Mouse (Mus musculus) neural tube, embryonic 12.5 days (tissue): Measurements from ENCODE around the gene Zfp408. TPM values are rescaled to one million over a fixed set of nuclear protein-coding genes. Genes with fewer than 3 reads are reported as not detected.

Source experiments
- ATAC-seq: fragments of 200-750 bp; cut with Nextera tagmentation; 2 replicates; pipeline ENCODE4 v1.8.0; 2017; ENCODE audit warnings: low read depth, mild to moderate bottlenecking, moderate TSS enrichment, moderate library complexity; ENCODE audit not compliant: low FRiP score
- H3K27ac ChIP-seq: fragments of 300-500 bp; sonication (generic); 2 replicates; pipeline ENCODE4 v1.5.1; 2016
- H3K27me3 ChIP-seq: fragments of 300-500 bp; sonication (generic); replicated peaks from 2 replicates; pipeline ENCODE4 v1.6.1; 2016; ENCODE audit warnings: mild to moderate bottlenecking
- H3K36me3 ChIP-seq: fragments of 300-500 bp; sonication (generic); 2 replicates; pipeline ENCODE4 v1.6.1; 2016; ENCODE audit warnings: mild to moderate bottlenecking
- H3K4me1 ChIP-seq: fragments of 300-500 bp; sonication (generic); 2 replicates; pipeline ENCODE4 v1.6.1; 2016
- H3K4me2 ChIP-seq: fragments of 300-500 bp; sonication (generic); replicated peaks from 2 replicates; pipeline ENCODE4 v1.6.1; 2016; ENCODE audit warnings: mild to moderate bottlenecking
- H3K4me3 ChIP-seq: fragments of 300-500 bp; sonication (generic); 2 replicates; pipeline ENCODE4 v1.5.1; 2016
- H3K9ac ChIP-seq: fragments of 300-500 bp; sonication (generic); 2 replicates; pipeline ENCODE4 v1.6.1; 2016; ENCODE audit warnings: mild to moderate bottlenecking
- H3K9me3 ChIP-seq: fragments of 300-500 bp; sonication (generic); 2 replicates; pipeline ENCODE4 v1.6.1; 2016; ENCODE audit warnings: mild to moderate bottlenecking
- WGBS: fragments of 180-500 bp; shearing (Covaris S2); methylation state at CpG from one replicate; pipeline ENCODE4 v1.1.7; 2016; 5-methylcytosine and 5-hydroxymethylcytosine counted together
- polyA plus RNA-seq: library from polyadenylated mRNA; unstranded; fragments of >200 nt; fragmentation: Nextera tagmentation; extraction: Ambion mirVana; gene quantifications from 2 replicates; pipeline ENCODE4 v1.2.1, GENCODE M21; 2016

The Zfp408 gene
- polyA plus RNA-seq, 1 experiment from 2014 or later: 11.5 TPM

DNA sequence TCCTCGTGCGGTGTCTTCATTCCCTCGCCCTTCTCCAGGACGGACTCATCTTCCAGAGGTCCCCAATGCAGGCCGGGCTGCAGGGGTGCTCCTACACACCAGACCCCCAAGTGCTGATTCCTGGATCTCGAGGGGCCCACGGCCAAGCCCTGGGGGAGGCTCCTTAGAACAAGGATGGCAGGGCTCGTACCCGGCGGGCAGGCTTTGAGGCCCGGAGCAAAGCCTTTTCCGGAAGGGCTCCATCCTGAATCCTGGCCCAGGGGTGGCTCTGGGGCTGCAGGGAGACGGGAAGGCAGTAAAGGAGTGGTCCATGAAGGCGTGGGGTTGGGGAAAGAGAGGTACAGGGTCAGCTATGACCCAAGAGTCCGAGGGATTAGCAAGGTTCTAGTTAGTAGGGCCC, 439 bp downstream of the Zfp408 start:
- Histone ChIP-seq H3K9me3 (no peaks in the 10 kb centered on the region), H3K27ac (no peak overlapping the region), H3K4me3 (peak overlapping the region; percentile 87), H3K27me3 (no peaks in the 10 kb centered on the region), H3K9ac (peak overlapping the region; percentile 93), H3K36me3 (peaks cover 47% of the 10 kb centered on the region), H3K4me2 (peak overlapping the region; percentile 96), H3K4me1 (peaks cover 28% of the 10 kb centered on the region)
- no peak for ATAC-seq
- WGBS: 4% methylated on average over 15 of the region's 15 CpGs

DNA sequence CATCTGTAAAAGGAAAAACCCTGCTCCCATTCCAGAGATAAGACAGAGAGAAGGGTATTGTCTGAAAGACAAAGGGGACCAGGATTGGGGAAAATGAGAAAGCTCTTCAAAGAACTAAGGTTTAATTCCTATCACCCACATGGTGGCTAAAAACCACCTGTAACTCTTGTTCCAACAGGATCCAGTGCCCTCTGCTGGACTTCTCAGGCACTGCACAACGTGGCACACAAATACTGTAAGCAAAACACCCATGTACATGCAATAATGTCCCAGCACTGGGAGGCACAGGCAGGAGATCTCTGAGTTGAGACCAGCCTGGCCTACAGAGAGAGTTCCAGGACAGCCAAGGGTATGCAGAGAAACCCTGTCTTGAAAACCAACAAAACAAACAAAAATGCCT, 2.9 kb downstream of the Zfp408 start:
- Histone ChIP-seq H3K9ac (no peak overlapping the region), H3K27me3 (no peaks in the 10 kb centered on the region), H3K4me3 (no peak overlapping the region), H3K9me3 (no peaks in the 10 kb centered on the region), H3K4me2 (no peak overlapping the region), H3K36me3 (peaks cover 56% of the 10 kb centered on the region), H3K27ac (no peak overlapping the region), H3K4me1 (peaks cover 18% of the 10 kb centered on the region)
- 30% methylated on average over 1 of the region's 1 CpGs for WGBS
- ATAC-seq: no peak

DNA sequence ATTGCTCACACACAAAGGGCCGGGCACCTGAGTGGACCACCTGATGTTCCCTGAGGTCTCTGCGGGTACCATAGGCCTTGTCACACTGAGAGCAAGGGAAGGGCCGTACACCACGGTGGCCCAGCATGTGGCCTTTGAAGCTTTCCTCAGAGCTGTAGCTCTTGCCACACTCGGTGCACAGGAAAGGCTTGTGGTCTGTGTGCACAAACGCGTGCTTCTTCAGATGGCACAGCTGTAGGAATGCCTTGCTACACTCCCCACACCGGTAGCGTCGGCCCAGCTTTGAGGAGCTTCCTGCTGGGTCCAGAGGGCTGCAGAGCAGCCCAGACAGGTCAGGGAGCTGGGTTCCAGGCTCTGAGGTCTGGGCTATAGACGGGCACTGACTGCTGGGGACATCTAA, 3.8 kb downstream of the Zfp408 start:
- Histone ChIP-seq H3K4me3 (no peak overlapping the region), H3K9ac (no peak overlapping the region), H3K36me3 (peaks cover 56% of the 10 kb centered on the region), H3K9me3 (no peaks in the 10 kb centered on the region), H3K27ac (no peak overlapping the region), H3K4me1 (peaks cover 13% of the 10 kb centered on the region), H3K4me2 (no peak overlapping the region), H3K27me3 (no peaks in the 10 kb centered on the region)
- ATAC-seq: no peak
- 95% methylated on average over 11 of the region's 11 CpGs for WGBS

DNA sequence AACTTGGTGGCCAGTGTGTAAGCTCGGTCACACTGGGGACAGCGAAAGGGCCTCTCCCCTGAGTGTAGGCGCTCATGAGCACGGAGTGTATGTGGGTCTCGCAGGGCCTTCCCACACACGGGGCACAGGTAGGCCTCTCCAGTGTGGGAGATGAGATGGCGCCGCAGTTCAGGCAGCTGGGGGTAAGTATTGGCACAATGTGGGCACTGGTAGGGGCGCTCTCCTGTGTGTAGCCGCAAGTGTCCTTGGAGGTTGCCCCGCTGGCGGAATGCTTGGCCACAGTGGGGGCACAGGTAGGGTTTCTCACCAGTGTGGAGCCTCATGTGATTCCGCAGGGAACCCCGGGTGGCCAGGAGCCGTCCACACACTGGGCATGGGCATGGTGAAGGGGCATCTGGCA, 4.2 kb downstream of the Zfp408 start:
- H3K27ac ChIP-seq: no peak overlapping the region
- H3K9ac ChIP-seq: no peak overlapping the region
- 96% methylated on average over 15 of the region's 15 CpGs for WGBS
- ATAC-seq: no peak
- peaks cover 56% of the 10 kb centered on the region for H3K36me3 ChIP-seq
- H3K4me3 ChIP-seq: no peak overlapping the region
- peaks cover 9% of the 10 kb centered on the region for H3K4me1 ChIP-seq
- H3K4me2 ChIP-seq: no peak overlapping the region
- H3K9me3 ChIP-seq: no peaks in the 10 kb centered on the region
- H3K27me3 ChIP-seq: no peaks in the 10 kb centered on the region

DNA sequence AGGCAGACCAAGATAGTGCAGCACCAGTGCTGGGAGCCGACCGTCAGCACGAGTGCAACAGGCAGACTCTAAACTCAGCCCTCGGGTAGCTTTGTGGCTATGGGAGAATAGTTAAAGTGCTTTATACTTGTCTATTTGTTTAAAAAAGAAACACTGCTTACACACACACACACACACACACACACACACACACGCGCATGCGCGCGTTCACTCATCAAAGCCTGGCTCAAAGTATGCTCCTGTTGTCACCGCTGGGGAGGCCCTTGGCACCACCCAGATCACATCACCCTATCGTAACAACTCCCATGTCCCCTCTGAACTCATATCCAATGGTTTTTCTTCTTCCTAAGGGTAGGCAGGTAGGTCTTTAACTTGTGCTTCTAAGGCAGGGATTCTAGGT, 5.6 kb downstream of the Zfp408 start:
- WGBS: 97% methylated on average over 11 of the region's 11 CpGs
- Histone ChIP-seq H3K27me3 (no peaks in the 10 kb centered on the region), H3K9ac (no peak overlapping the region), H3K4me1 (peaks cover 7% of the 10 kb centered on the region), H3K27ac (no peak overlapping the region), H3K36me3 (peaks cover 56% of the 10 kb centered on the region), H3K9me3 (no peaks in the 10 kb centered on the region), H3K4me3 (no peak overlapping the region), H3K4me2 (no peak overlapping the region)
- ATAC-seq: no peak

DNA sequence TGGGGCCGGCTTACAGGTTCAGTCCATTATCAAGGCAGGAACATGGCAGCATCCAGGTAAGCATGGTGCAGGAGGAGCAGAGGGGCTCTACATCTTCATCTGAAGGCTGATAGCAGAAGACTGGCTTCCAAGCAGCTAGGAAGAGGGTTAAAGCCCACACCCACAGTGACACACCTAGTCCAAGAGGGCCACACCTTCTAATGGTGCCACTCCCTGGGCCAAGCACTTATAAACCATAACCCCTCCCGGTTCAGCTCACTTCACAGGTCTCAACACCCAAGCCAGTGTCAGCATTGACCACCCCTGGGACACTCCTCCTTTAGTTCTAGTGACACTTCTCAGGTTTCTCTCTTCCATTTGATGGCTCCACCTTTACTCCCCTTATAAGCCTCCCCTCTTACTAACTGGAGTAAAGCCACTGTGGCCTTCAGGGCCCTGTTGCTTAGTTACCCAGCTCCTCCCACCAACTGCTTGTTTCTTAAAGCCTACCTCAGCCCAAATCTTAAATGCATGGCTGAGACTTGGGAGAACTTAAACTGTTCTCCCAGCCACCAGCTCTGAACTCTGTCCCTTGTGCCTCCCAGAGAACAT, 6.7 kb downstream of the Zfp408 start:
- 89% methylated on average over 2 of the region's 2 CpGs for WGBS
- Histone ChIP-seq H3K27ac (no peak overlapping the region), H3K4me3 (no peak overlapping the region), H3K4me1 (no peaks in the 10 kb centered on the region), H3K9me3 (no peaks in the 10 kb centered on the region), H3K27me3 (no peaks in the 10 kb centered on the region), H3K36me3 (peaks cover 55% of the 10 kb centered on the region), H3K4me2 (no peak overlapping the region), H3K9ac (no peak overlapping the region)
- ATAC-seq: no peak

DNA sequence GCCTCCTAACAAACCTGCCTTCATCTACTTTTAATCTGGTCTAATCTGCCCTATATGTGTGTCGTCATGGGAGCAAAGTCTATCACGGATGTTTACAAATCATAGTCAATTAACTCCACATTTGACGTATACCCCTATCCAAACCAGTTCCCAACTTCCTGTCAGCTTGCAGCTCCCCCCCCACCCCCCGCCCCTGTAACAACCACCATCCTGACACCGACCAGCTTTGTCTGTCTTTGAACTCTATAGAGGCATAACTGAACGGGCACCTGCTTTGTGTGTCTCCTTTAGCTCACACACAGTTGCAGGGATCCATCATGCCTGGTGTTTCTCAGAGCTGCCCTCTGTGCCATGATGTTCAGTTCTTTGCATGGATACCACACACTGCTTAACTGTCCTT, 10.7 kb downstream of the Zfp408 start:
- no peak overlapping the region for H3K4me3 ChIP-seq
- H3K4me2 ChIP-seq: no peak overlapping the region
- H3K36me3 ChIP-seq: peaks cover 15% of the 10 kb centered on the region
- no peaks in the 10 kb centered on the region for H3K4me1 ChIP-seq
- WGBS: 86% methylated on average over 6 of the region's 6 CpGs
- no peak for ATAC-seq
- no peaks in the 10 kb centered on the region for H3K27me3 ChIP-seq
- H3K27ac ChIP-seq: no peak overlapping the region
- no peak overlapping the region for H3K9ac ChIP-seq
- no peaks in the 10 kb centered on the region for H3K9me3 ChIP-seq

DNA sequence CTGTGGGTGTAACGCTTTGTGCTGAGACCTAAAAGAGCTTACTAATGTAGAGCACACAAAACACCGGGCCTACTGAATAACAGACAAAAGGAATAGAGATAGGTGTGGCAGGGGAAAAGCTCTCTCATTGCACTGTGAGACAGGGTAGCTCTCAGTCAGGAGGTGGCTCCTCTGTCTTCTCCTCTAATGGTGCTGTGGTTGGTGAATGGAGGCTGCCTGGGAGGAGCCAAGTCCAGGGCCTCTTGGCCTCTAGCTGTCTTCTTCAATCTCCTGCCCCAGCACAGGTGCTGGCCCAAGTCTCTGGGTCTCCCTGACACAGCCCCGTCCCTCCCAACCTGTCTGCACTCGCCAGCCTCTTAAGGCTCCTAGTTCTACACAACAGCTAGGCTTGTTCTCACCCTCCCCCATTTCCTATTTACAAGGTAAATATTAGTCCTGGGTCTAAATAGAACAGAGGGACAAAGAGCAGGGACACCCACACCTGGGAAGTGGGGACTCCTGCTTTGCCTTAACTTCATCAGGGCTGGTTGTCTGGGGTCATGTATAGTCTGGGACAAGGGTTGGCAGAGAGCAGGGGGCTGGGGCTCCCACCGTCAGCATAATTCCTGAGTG, 12.8 kb downstream of the Zfp408 start:
- WGBS: 82% methylated on average over 5 of the region's 5 CpGs
- Histone ChIP-seq H3K4me1 (no peaks in the 10 kb centered on the region), H3K27ac (no peak overlapping the region), H3K9ac (no peak overlapping the region), H3K4me2 (no peak overlapping the region), H3K4me3 (no peak overlapping the region), H3K27me3 (no peaks in the 10 kb centered on the region), H3K36me3 (no peaks in the 10 kb centered on the region), H3K9me3 (no peaks in the 10 kb centered on the region)
- no peak for ATAC-seq

DNA sequence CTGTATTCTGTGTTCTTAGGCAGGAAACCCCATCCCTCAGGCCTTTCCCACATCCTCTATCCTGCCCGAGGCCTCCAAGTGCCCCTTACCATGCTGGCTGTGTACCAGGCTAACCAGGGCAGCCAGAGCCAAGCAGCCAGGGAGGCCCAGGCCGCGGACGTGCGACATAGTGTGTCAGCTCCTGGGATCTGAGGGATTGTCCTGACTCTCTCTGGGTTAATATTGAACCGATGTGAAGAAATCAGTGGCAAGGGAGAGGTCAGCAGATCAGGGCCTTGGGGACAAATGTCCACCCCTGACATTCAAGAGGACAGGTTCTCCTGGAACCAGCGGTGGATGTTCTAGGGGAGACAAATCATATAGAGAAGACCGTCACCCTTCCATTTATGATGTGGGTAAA, 13.4 kb downstream of the Zfp408 start, which contains the start of gene F2:
F2 (minus strand) TSS at position 186 of the 400 bp plus-strand sequence.
- Histone ChIP-seq H3K4me2 (no peak within 1 kb of the TSS), H3K27me3 (no peaks in the 10 kb centered on the region), H3K4me1 (no peaks in the 10 kb centered on the region), H3K9me3 (no peaks in the 10 kb centered on the region), H3K36me3 (no peaks in the 10 kb centered on the region), H3K9ac (no peak within 1 kb of the TSS), H3K4me3 (no peak within 1 kb of the TSS), H3K27ac (no peak within 1 kb of the TSS)
- ATAC-seq: no peak
- 91% methylated on average over 8 of the region's 8 CpGs for WGBS

DNA sequence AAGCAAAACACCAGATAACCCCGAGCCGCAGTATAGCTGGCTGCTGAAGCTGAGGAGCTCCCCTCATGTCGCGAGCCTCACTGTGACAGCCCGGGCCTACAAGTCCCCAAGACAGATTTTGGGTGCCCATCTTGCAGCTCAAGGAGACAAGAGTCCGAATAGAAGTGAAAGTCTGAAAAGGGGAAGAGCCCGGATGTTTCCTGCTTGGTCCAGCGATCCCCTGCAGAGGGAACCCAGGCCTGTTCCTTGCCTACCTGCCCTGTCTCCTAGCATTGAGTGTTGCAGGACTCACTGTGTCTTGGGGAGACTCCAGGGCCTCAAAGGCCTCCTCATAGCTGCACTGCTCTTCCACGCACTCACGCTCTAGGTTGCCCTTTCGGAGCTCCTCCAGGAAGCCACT, 14.1 kb downstream of the Zfp408 start:
- Histone ChIP-seq H3K36me3 (no peaks in the 10 kb centered on the region), H3K4me1 (no peaks in the 10 kb centered on the region), H3K4me3 (no peak overlapping the region), H3K27ac (no peak overlapping the region), H3K4me2 (no peak overlapping the region), H3K27me3 (no peaks in the 10 kb centered on the region), H3K9ac (no peak overlapping the region), H3K9me3 (no peaks in the 10 kb centered on the region)
- 85% methylated on average over 11 of the region's 11 CpGs for WGBS
- ATAC-seq: no peak

DNA sequence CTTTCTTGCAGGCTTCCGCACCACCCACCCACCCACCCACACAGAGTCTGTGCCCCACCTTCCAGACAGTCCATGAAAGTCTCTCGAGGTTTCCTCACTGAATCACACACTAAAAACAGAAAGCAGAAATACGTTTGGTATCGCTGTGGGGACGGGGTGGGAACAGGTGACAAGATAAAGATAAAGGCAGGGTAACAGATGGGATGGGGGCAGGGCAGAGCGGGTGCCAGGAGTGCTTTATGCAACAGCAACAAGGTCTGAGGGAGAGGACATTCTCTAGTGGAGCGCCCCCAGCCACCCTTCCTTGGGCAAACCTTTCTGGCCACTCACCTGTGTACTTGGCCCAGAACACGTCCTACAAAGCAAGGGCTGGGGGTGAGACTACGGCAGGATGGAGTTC, 14.8 kb downstream of the Zfp408 start:
- Histone ChIP-seq H3K27ac (no peak overlapping the region), H3K9me3 (no peaks in the 10 kb centered on the region), H3K9ac (no peak overlapping the region), H3K27me3 (no peaks in the 10 kb centered on the region), H3K4me3 (no peak overlapping the region), H3K36me3 (no peaks in the 10 kb centered on the region), H3K4me1 (no peaks in the 10 kb centered on the region), H3K4me2 (no peak overlapping the region)
- WGBS: 86% methylated on average over 9 of the region's 9 CpGs
- no peak for ATAC-seq

DNA sequence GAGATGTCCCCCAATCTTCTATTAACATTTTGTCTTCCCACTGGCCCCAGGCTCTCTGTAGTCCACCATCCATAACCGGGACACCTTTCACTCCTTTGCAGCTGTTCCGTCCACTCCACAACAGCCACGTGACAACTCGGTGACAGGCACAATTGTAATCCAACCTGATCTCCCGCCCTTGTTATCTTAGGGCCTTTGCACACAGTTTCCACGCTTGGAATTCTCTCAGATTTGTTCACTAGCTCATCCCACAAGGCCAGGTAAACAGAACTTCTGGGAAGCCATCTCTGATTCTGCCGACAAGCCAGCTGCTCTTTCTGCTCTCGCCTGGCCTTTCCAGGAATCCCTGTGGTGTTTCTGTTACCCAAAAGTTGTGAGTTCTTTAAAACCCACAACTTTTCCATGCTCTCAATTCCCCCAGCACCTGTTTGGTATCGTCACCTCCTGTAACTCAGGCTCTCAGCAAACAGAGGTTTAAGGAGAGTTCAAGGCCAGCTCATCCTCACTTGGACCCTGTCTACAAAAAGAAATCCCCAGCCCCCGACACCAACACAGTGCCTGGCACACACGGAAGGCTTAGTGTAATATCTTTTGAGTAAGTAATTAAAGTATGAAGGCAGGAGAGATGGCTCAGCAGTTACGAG, 16.1 kb downstream of the Zfp408 start:
- H3K4me3 ChIP-seq: no peak overlapping the region
- no peak overlapping the region for H3K4me2 ChIP-seq
- H3K4me1 ChIP-seq: no peaks in the 10 kb centered on the region
- H3K9me3 ChIP-seq: no peaks in the 10 kb centered on the region
- no peak overlapping the region for H3K27ac ChIP-seq
- no peaks in the 10 kb centered on the region for H3K36me3 ChIP-seq
- no peaks in the 10 kb centered on the region for H3K27me3 ChIP-seq
- no peak overlapping the region for H3K9ac ChIP-seq
- 83% methylated on average over 12 of the region's 12 CpGs for WGBS
- no peak for ATAC-seq

DNA sequence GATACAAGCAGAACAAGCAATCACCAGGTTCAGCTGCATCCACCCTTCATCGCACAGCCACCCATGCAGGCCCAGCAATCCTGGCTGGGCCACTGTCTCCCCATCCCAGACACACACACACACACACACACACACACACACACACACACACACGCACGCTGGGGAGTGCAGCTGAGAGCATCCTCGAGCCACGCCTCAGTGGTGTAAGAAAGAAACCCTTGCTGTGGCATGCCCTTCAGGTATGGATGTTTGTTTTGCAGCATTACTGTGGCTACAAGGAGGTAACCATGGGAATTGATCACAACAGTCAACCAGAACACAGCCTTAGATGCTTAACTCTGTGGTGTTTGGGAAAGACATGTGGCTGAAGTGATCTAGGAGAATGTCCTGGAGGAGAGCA, 17.3 kb downstream of the Zfp408 start:
- no peak overlapping the region for H3K4me3 ChIP-seq
- no peaks in the 10 kb centered on the region for H3K4me1 ChIP-seq
- 76% methylated on average over 5 of the region's 5 CpGs for WGBS
- H3K36me3 ChIP-seq: no peaks in the 10 kb centered on the region
- no peak for ATAC-seq
- H3K4me2 ChIP-seq: no peak overlapping the region
- no peak overlapping the region for H3K9ac ChIP-seq
- no peak overlapping the region for H3K27ac ChIP-seq
- no peaks in the 10 kb centered on the region for H3K27me3 ChIP-seq
- H3K9me3 ChIP-seq: no peaks in the 10 kb centered on the region
